Mouse (Mus musculus): Measurements from ENCODE around the gene Klk11.

DNA sequence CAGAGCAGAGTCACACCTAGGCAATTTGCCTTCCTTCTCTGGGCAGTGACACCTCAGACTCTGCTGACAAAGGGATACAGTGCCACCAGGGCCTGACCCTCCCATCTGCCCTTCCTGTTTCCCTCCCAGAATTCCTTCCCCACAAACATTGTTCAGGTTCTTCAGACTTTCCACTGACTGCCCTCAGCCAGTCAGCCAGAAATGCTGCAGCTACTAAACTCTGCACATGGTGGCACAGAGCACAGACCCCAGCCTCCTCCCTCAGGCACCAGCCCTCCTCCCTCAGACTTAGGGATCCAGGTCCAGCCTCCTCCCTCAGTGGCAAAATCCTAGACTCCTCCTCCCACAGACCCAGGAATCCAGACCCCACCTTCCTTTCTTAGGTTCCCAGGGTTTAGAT, 42.3 kb downstream of the Klk11 start:
- TF ChIP-seq POLR2A (IDR thresholded peaks at IDR 0.05; ENCODE audit: extremely low read depth, insufficient read depth, low read length) (no peak), CTCF (IDR thresholded peaks at IDR 0.05; ENCODE audit: extremely low read depth, insufficient read depth, low read length) (no peak)

Measured in cortical plate, adult 2 months (tissue).